Mouse (Mus musculus) kidney, postnatal 0 days (tissue): ENCODE measurements around the gene Tbc1d22b. TPM values are rescaled to one million over a fixed set of nuclear protein-coding genes. Genes with fewer than 3 reads are reported as not detected.

Source experiments
- ATAC-seq: fragments of 200-750 bp; cut with Nextera tagmentation; replicated peaks from 2 replicates; pipeline ENCODE4 v1.8.0; 2017; ENCODE audit warnings: low read depth, moderate number of reproducible peaks, moderate TSS enrichment, moderate library complexity; ENCODE audit not compliant: low FRiP score
- DNase-seq: peaks from one replicate; pipeline ENCODE4 v3.0.0-alpha.2; 2016; ENCODE audit warnings: low spot score
- H3K27ac ChIP-seq: fragments of 300-500 bp; sonication (generic); 2 replicates; pipeline ENCODE4 v1.5.1; 2014; ENCODE audit warnings: mild to moderate bottlenecking
- H3K27me3 ChIP-seq: fragments of 300-500 bp; sonication (generic); 2 replicates; pipeline ENCODE4 v1.6.1; 2014; ENCODE audit warnings: low read length, mixed read lengths; ENCODE audit not compliant: insufficient read depth
- H3K36me3 ChIP-seq: fragments of 300-500 bp; sonication (generic); 2 replicates; pipeline ENCODE4 v1.6.1; 2014; ENCODE audit warnings: low read length, mixed read lengths; ENCODE audit not compliant: insufficient read depth
- H3K4me1 ChIP-seq: fragments of 300-500 bp; sonication (generic); replicated peaks from 2 replicates; pipeline ENCODE4 v1.6.1; 2014; ENCODE audit warnings: antibody characterized with exemption, low read length, mixed read lengths; ENCODE audit not compliant: insufficient read depth
- H3K4me2 ChIP-seq: fragments of 300-500 bp; sonication (generic); 2 replicates; pipeline ENCODE4 v1.6.1; 2014; ENCODE audit warnings: mild to moderate bottlenecking, low read length, moderate library complexity, mixed read lengths
- H3K4me3 ChIP-seq: fragments of 300-500 bp; sonication (generic); replicated peaks from 2 replicates; pipeline ENCODE4 v1.5.1; 2014; ENCODE audit warnings: low read depth, low read length
- H3K9ac ChIP-seq: fragments of 300-500 bp; sonication (generic); 2 replicates; pipeline ENCODE4 v1.6.1; 2014; ENCODE audit warnings: low read depth, low read length
- H3K9me3 ChIP-seq: fragments of 300-500 bp; sonication (generic); replicated peaks from 2 replicates; pipeline ENCODE4 v1.6.1; 2016; ENCODE audit warnings: low read length, inconsistent platforms, mixed read lengths
- CTCF ChIP-seq: IDR thresholded peaks from 2 replicates; pipeline ENCODE4 v1.5.1; 2016; ENCODE audit warnings: antibody characterized with exemption, low read depth, mild to moderate bottlenecking, moderate library complexity
- WGBS: fragments of 180-500 bp; shearing (Covaris S2); extraction: QIAGEN DNeasy Blood & Tissue Kit; methylation state at CpG from one replicate; pipeline ENCODE4 v1.1.7; 2014; 5-methylcytosine and 5-hydroxymethylcytosine counted together
- polyA plus RNA-seq: library from polyadenylated mRNA; unstranded; fragments of >200 nt; fragmentation: Nextera tagmentation; extraction: Ambion mirVana; gene quantifications from 2 replicates; pipeline ENCODE4 v1.2.1, GENCODE M21; 2015

The Tbc1d22b gene
- polyA plus RNA-seq, 1 experiment from 2014 or later = 12.0 TPM

DNA sequence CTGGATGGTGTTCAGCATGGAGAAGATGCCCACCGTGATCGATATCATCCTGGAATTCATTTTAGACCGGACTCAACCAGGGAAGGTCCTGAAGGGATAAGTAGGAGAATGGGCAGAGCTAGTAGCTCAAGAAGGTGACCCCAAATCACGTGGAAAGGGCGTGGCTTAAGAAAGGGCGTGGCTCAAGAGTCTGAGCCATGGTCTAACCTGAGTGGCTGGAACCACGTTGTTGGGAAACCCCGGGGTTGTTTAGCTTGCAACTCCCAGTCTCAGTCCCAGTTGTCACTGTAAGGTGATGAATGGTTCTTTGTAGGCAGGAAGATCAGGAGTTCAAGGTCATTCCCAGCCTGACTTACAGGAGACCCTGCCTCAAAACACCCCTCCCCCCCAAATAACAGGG lies 29.9 kb upstream of the Tbc1d22b start:
- ATAC-seq = no peak
- no peak for TF ChIP-seq CTCF
- WGBS = 69% methylated on average over 8 of the region's 8 CpGs

DNA sequence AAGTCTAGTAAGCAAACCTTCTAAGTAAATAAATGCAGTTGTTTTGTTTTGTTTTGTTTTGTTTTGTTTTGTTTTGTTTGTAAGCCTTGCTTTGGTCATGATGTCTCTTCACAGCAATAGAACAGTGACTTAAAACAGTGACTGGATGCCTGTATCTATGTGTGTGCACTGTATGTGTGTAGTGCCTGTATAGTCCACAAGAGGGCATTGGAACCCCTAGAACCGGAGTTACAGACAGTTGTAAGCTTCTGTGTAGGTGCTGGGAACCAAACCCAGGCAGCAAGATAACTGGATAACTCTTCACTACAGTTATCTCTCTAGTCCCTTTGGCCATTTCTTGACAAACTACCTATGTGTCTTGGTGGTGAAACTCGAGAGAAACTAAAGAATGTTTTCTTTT lies 24.0 kb upstream of the Tbc1d22b start:
- H3K27me3 ChIP-seq = no peaks in the 10 kb centered on the region
- no peaks in the 10 kb centered on the region for H3K4me1 ChIP-seq
- no peak for TF ChIP-seq CTCF
- 87% methylated on average over 2 of the region's 2 CpGs for WGBS
- ATAC-seq (no peak), DNase-seq (no peak)
- no peak overlapping the region for H3K9ac ChIP-seq
- H3K4me2 ChIP-seq = no peak overlapping the region
- no peaks in the 10 kb centered on the region; the same call in 1 of the 2 replicates for H3K9me3 ChIP-seq
- H3K4me3 ChIP-seq = no peak overlapping the region
- no peaks in the 10 kb centered on the region for H3K36me3 ChIP-seq
- H3K27ac ChIP-seq = no peak overlapping the region

More for the DNA sequence above, 29.9 kb upstream of the Tbc1d22b start:
- H3K9me3 ChIP-seq = no peaks in the 10 kb centered on the region
- no peak overlapping the region for H3K4me3 ChIP-seq
- H3K27me3 ChIP-seq = no peaks in the 10 kb centered on the region
- H3K36me3 ChIP-seq = no peaks in the 10 kb centered on the region
- H3K9ac ChIP-seq = no peak overlapping the region
- DNase-seq = no peak
- no peaks in the 10 kb centered on the region for H3K4me1 ChIP-seq
- no peak overlapping the region for H3K27ac ChIP-seq
- no peak overlapping the region for H3K4me2 ChIP-seq

DNA sequence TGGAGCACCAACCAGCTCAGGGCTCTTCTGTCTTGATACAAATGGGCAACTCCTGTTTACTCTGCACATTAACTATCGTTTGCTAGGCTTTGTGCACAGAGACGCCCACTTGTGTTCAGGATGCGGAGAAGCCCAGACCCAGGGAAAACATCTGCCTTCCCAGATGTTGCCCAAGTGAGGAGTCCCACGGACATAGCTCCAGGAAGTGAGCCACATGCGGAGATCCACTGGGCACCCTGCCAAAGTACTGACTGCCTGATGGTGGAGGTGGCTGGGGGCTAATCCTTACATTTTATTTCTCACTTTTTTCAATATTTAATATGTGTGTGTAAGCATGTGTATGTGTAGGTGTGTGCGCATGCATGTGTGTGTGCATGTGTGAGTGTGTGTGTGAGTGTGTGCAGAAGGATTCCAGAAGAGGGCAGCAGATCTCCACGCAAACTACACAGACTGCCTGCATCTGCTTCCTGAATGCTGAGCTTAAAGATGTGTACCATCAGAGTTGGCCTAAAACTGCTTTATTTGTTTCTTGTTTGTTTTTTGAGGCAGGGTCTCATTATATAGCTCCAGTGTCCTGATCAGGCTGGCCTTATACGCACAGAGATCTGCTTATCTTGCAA lies 20.9 kb upstream of the Tbc1d22b start:
- Histone ChIP-seq H3K4me1 (no peaks in the 10 kb centered on the region), H3K27me3 (no peaks in the 10 kb centered on the region), H3K36me3 (no peaks in the 10 kb centered on the region), H3K9ac (no peak overlapping the region), H3K27ac (no peak overlapping the region), H3K4me3 (no peak overlapping the region), H3K9me3 (no peaks in the 10 kb centered on the region; the same call in 1 of the 2 replicates), H3K4me2 (no peak overlapping the region)
- ATAC-seq = no peak
- 76% methylated on average over 8 of the region's 8 CpGs for WGBS
- peak; percentile 57 for DNase-seq
- peak; percentile 73 for TF ChIP-seq CTCF

DNA sequence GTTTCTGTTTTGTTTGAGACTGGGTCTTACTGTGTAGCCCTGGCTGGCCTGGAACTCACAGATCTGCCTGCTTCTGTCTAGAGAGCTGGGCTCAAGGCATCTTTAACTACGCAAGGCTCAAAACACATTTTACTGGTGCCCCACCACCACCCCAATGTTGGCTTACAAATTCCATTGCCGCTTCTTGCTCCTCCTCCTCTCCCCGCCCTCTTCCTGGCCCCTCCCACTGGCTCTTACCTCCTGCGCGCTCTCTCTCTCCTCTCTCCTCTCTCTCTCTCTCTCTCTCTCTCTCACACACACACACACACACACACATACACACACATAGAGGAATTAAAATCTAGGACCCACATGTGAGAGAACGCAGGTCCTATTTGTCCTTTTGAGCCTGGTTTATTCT lies 19.1 kb upstream of the Tbc1d22b start:
- Histone ChIP-seq H3K36me3 (no peaks in the 10 kb centered on the region), H3K4me1 (no peaks in the 10 kb centered on the region), H3K27ac (no peak overlapping the region), H3K27me3 (no peaks in the 10 kb centered on the region), H3K9me3 (no peaks in the 10 kb centered on the region; the same call in 1 of the 2 replicates), H3K9ac (no peak overlapping the region), H3K4me2 (no peak overlapping the region), H3K4me3 (no peak overlapping the region)
- no peak for TF ChIP-seq CTCF
- WGBS = 81% methylated on average over 6 of the region's 6 CpGs
- DNase-seq (no peak), ATAC-seq (no peak)

- Histone ChIP-seq H3K27ac (no peak overlapping the region), H3K9ac (no peak overlapping the region), H3K4me1 (no peaks in the 10 kb centered on the region), H3K36me3 (no peaks in the 10 kb centered on the region), H3K27me3 (no peaks in the 10 kb centered on the region), H3K4me2 (no peak overlapping the region), H3K4me3 (no peak overlapping the region), H3K9me3 (no peaks in the 10 kb centered on the region; the same call in 1 of the 2 replicates)
- DNase-seq = no peak
- ATAC-seq = no peak
- 83% methylated on average over 9 of the region's 9 CpGs for WGBS
- peak; percentile 36; the same call in 1 of the 2 replicates for TF ChIP-seq CTCF
Measured at GRCm38 (mm10) chr17:29531278-29531677, 18.3 kb upstream of the Tbc1d22b start.

DNA sequence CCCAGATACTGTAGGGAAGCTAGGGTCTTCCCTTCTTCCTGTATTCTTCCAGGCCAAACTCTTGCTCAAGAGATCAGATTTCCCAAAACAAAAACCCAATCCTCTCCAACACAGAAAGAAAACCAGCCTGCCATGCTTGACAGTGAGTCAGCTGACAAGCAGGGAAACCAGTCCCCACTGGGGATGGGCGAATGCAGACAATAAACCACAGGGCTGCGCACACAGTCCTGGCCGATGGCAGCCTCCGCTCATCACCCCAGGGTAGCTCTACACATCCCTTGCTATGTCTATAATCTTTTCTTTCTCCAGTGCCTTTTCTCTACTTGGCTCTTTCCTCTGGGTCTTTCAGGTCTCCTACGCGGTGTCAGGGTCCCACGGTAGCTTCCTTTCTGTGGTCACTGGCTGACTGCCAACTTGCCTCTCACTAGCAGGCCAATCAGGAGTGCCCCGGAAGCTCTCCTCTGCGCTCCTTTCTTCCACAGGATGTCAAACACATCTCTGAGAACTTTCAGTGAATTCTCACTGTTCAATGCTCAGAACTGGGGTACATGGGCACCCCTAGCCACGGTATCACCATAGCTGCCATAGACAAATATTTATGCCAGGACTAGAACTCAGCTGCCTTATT lies 17.7 kb upstream of the Tbc1d22b start:
- 46% methylated on average over 10 of the region's 10 CpGs for WGBS
- Histone ChIP-seq H3K4me3 (no peak overlapping the region), H3K9me3 (no peaks in the 10 kb centered on the region), H3K9ac (no peak overlapping the region), H3K4me2 (no peak overlapping the region), H3K27ac (no peak overlapping the region), H3K36me3 (no peaks in the 10 kb centered on the region), H3K27me3 (no peaks in the 10 kb centered on the region), H3K4me1 (no peaks in the 10 kb centered on the region)
- no peak for TF ChIP-seq CTCF
- DNase-seq (peak; percentile 54), ATAC-seq (no peak; the same call in 1 of the 2 replicates)
